Comparison of ENCODE assay signal across 20 mouse cellular contexts in the genomic region with DNA sequence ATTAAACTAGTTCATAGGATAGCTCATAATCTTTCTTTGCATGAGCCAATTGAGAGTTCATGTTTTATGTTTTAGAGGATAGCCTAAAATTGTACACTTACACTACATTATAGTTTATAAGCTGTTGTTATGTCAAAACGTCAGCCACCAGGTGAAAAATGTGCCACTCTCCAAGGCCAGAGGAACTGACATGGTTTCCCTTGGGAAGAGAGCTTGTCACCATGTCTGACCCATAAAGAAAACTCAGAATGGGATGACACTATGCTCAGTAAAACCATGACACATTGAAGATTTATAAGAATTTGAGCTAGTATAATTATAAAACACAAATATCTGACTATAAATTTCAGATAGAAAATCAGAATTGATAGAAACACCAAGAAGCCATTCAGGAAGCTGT.
"Had no signal": no experiment of that assay in that cellular context is flagged by ENCODE, and none has a peak within 500 bp of the region (broad histone marks: within the 10 kb centered on the region; RNA-seq: fewer than 3 reads in every experiment).

No protein-coding gene starts in this region.

- H3K4me3 ChIP-seq: liver, embryonic 13.5 days; liver, embryonic 15.5 days; lung, embryonic 15.5 days; megakaryocyte, embryonic 14.5 days; midbrain, embryonic 10.5 days; midbrain, embryonic 12.5 days; myocyte; stomach, embryonic 15.5 days had no signal

- ATAC-seq: liver, postnatal 0 days; lung, postnatal 0 days; midbrain, embryonic 16.5 days had no signal

- H3K4me1 ChIP-seq: liver, embryonic 13.5 days; liver, embryonic 15.5 days; lung, embryonic 15.5 days; megakaryocyte, embryonic 14.5 days; midbrain, embryonic 10.5 days; midbrain, embryonic 12.5 days; stomach, embryonic 15.5 days had no signal

- H3K27me3 ChIP-seq: liver, embryonic 13.5 days; liver, embryonic 15.5 days; lung, embryonic 15.5 days; megakaryocyte, embryonic 14.5 days; midbrain, embryonic 12.5 days; stomach, embryonic 15.5 days had no signal

- H3K9me3 ChIP-seq: liver, embryonic 13.5 days; liver, embryonic 15.5 days; lung, embryonic 15.5 days; megakaryocyte, embryonic 14.5 days; midbrain, embryonic 10.5 days; midbrain, embryonic 12.5 days; stomach, embryonic 15.5 days had no signal

- H3K36me3 ChIP-seq: liver, embryonic 13.5 days; liver, embryonic 15.5 days; lung, embryonic 15.5 days; midbrain, embryonic 10.5 days; midbrain, embryonic 12.5 days; stomach, embryonic 15.5 days had no signal

- DNase-seq: liver, embryonic 13.5 days; liver, postnatal 0 days; lung, adult 2 months; lung, postnatal 14 days; lung, postnatal 36 days; right cerebral cortex, postnatal 14 days; thymus, adult 2 months; thymus, postnatal 25 days; thymus, postnatal 4 days had no signal

- H3K4me2 ChIP-seq: liver, embryonic 13.5 days; liver, embryonic 15.5 days; lung, embryonic 15.5 days; midbrain, embryonic 12.5 days; stomach, embryonic 15.5 days had no signal

- H3K9ac ChIP-seq: liver, embryonic 13.5 days; liver, embryonic 15.5 days; liver, postnatal 0 days; lung, embryonic 15.5 days; midbrain, embryonic 12.5 days; stomach, embryonic 15.5 days had no signal

- H3K27ac ChIP-seq: liver, embryonic 13.5 days; liver, embryonic 15.5 days; lung, embryonic 15.5 days; macrophage; midbrain, embryonic 10.5 days; midbrain, embryonic 12.5 days; stomach, embryonic 15.5 days; stomach, postnatal 0 days had no signal
